Mouse (Mus musculus) testis, postnatal 14 days (tissue): ENCODE measurements at regions not wholly inside any gene's neighbourhood (a gene's known extent, or its start where the extent isn't known, plus 50 kb on each side); places are given as distances from the start of the nearest gene placed in this dataset.
"Not testable (repeated sequence)": the region's sequence is repeated elsewhere in the genome, so short reads cannot be mapped to it uniquely, and the experiment has no call there.

ENCODE experiments used
- DNase-seq: peaks from one replicate; pipeline ENCODE4 v3.0.0; 2021; ENCODE audit warnings: low spot score

DNA sequence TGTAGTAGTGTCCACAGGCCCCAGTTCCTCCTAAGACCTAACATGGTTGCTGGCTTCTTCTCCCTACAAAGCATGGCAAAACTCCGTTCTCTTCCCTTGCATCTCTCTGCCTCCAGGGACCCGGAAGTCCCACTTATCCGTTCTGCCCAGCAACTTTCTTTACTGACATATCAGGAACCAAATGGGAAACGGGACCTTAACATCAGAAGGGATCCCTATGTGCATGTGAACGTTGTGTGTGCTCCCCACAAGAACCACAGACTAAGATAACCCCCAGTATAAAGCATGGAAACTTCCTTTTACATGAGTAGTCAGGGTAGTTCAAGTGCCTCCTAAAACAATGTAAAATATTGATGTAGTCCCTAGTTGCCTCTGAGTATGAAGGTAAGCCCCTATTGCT lies 61.6 kb downstream of the Zxdb start:
- no peak for DNase-seq

GRCm38 (mm10) chrX:94788331-94788920 lies 64.1 kb downstream of the Zxdb start:
- DNase-seq = no peak

GRCm38 (mm10) chrX:94796845-94797244 lies 72.5 kb downstream of the Zxdb start:
- DNase-seq = not testable (repeated sequence)

- not testable (repeated sequence) for DNase-seq
These were observed 73.2 kb downstream of the Zxdb start for GRCm38 (mm10) chrX:94797348-94798182.

DNA sequence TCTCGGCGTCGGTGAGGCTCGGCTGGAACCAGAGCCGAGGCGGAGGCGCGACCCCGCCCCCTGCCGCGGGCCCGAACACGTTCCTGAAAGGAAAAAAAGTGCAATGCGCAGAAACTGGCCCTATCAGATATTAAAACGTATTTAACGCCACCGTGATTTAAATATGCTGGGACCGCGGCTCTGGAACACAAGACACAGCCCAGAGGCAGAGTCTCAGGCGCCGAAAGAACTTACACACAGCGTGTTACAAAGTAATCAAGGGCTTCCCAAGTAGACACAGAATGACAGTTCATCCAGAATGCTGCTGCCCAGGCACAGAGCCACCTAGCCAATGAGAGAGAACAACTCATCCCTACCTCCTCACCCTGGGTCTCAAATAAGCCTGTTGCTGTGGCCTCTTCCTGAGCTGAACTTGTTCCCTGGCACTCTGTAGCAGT lies 73.8 kb downstream of the Zxdb start:
- DNase-seq = not testable (repeated sequence)

DNA sequence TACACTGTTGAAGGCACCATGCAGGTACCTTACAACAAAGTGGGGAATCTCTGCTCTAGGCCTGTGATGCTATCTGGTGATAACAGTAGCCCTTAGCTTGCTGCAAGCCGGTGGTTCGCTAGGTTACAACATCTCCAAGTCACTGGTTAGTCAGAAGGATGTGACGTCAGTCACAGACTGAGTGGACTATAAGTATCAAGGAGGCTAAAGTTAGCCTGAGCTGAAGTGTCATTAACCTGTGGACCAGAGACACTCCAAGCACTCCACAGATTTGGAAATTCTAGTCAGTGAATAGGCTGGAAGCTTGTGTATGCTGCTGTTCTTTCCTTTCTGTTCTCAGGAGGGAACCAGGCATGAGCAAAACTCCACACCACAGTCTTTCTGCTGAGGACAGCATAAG lies 88.4 kb downstream of the Zxdb start:
- not testable (repeated sequence) for DNase-seq

DNA sequence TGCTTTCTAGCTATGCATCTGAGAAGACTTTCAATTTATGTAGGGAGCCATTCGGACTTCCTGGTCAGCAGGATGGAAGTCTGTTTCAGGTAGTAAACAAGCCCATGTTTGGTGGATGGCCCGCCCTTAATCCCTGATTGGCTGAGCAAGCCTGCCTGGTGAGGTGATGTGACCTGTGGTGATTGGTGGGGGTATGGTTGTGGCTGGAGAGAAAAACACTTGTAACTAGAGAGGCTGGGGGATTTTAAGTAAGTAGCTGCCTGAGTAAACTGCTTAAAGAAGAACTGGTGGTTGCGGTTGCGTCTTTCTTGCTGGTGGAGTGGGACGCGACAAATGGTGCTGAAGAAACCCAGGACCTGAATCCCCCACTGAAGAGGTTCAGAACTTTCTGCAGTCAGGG lies 103.2 kb downstream of the Zxdb start:
- peak; percentile 3 for DNase-seq

- not testable (repeated sequence) for DNase-seq
These were observed 119.9 kb downstream of the Zxdb start for GRCm38 (mm10) chrX:94844110-94844779.

DNA sequence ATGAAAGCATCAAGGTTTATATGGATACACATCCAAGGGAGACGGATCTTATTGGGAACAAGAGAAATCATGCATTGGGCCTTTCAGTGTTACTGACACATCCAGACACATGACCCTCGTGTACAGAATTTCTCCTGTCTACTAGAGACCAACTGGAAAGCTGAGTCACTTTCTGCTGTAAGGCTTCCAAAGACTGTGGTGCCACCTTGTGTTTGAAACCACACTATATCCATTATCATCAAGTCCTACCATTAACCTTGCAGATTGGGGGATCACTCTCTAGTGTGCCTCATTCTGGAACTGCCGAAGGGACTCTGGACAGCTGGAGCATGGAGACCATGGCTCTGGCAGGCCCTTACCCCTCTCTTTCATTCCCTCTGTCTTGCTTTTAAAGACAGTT lies 125.2 kb downstream of the Zxdb start:
- DNase-seq = not testable (repeated sequence)

DNA sequence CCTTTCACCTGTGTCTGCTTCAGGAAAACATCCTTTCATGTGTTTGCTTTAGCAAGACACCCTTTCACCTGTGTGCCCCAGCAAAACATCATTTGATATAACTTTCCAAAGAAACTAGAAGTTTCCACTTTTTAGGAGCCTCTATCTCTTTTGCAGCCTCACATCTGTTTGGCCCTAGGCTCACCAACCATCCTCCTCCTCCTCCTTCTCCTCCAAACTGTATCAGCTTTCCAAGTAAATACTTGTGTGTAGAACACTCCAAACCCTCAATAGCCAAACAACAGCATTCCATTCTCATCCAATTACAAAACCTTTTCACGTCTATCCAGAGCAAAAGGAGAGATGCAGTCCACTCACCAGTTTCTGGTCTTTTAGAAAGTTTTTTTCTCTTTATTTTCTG lies 133.1 kb downstream of the Zxdb start:
- DNase-seq = no peak

DNA sequence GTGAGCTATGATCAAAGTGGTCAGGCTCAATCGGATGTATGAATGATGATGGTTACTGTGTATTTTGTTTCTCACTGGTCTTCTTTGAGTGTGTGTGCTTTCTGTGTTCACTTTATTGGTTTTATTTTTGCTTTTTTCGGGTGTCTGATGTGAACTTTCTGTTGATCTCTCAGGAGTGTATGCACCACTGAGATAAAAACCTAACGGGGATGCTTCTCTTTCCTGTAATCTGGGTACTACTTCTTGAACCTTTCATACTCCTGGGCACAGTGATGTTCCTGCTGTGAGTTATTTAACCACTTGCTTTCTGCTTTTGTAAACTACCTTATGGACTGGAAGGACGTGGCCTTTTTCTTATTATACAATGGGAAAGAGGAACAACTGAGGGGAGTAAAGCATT lies 133.6 kb downstream of the Zxdb start:
- no peak for DNase-seq

DNA sequence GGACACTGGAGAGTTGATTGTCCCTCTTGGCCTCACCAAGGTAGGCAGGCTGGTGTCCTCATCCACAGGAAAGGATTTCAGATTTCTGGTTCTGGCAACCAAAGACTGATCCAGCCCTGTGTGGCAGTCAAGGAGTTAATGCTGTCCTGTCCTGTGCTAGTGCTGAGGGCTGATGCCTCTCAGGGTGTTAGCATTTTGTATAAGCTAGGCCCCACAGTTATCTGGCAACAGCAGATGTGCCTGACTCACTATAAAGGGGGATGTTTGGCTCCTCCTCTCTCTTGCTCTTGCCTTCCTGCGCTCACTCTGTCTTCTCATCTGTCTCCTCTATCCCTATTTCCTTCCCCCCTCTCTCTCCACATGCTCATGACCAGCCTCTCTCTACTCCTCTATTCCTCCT lies 138.8 kb downstream of the Zxdb start:
- no peak for DNase-seq

- DNase-seq = peak; percentile 87
These were observed 141.4 kb downstream of the Zxdb start for GRCm38 (mm10) chrX:94865531-94866502.

DNA sequence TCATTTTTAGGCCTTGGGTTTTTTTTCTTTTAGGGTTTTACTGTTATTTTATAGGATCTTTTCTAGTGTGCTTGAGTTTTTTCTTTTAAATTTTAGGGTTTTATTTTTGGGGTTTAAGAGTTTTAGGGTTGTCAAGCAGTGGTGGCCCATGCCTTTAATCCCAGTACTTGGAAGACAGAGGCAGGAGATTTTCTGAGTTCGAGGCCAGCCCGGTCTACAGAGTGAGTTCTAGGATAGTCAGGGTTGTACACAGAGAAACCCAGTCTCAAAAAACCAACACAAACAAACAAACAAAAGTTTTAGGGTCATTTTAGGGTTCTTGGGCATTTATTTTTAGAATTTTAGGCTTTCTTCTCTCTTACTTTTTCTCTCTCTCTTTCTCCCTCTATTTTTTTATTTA lies 142.9 kb downstream of the Spin4 start:
- DNase-seq = peak; percentile 6
